Mouse (Mus musculus): ENCODE results near the gene Mybph.

The Mybph gene

GRCm38 (mm10) chr1:134184089-134184488, 9.2 kb upstream of the Mybph start:
- DNase-seq (ENCODE audit: low spot score in 2 of 2): no peak

- no peak for DNase-seq (ENCODE audit: low spot score in 2 of 2)
These were observed 5.0 kb upstream of the Mybph start for GRCm38 (mm10) chr1:134188217-134188616.

- peak in 1 of 2 experiments; percentile 58 for DNase-seq (ENCODE audit: low spot score in 2 of 2)
These were observed 4.1 kb upstream of the Mybph start for GRCm38 (mm10) chr1:134188989-134189729.

- no peak for DNase-seq (ENCODE audit: low spot score in 2 of 2)
These were observed 2.1 kb upstream of the Mybph start for GRCm38 (mm10) chr1:134191192-134191591.

GRCm38 (mm10) chr1:134192024-134192423, 1.2 kb upstream of the Mybph start:
- DNase-seq (ENCODE audit: low spot score in 2 of 2): no peak

- DNase-seq (ENCODE audit: low spot score in 2 of 2): no peak
These were observed 488 bp downstream of the Mybph start for GRCm38 (mm10) chr1:134193674-134194197.

- no peak for DNase-seq (ENCODE audit: low spot score in 2 of 2)
These were observed 1.2 kb downstream of the Mybph start for GRCm38 (mm10) chr1:134194298-134195022.

GRCm38 (mm10) chr1:134195117-134195516, 1.9 kb downstream of the Mybph start:
- DNase-seq (ENCODE audit: low spot score in 2 of 2): no peak

GRCm38 (mm10) chr1:134195571-134195970, 2.3 kb downstream of the Mybph start:
- no peak for DNase-seq (ENCODE audit: low spot score in 2 of 2)

- no peak for DNase-seq (ENCODE audit: low spot score in 2 of 2)
These were observed 2.7 kb downstream of the Mybph start for GRCm38 (mm10) chr1:134195979-134196378.

- peak; percentile 55 to 82 for DNase-seq (ENCODE audit: low spot score in 2 of 2)
These were observed 3.1 kb downstream of the Mybph start for GRCm38 (mm10) chr1:134196386-134196785.

GRCm38 (mm10) chr1:134197325-134197982, 4.2 kb downstream of the Mybph start:
- DNase-seq (ENCODE audit: low spot score in 2 of 2): no peak

GRCm38 (mm10) chr1:134198197-134198995, 5.1 kb downstream of the Mybph start:
- no peak for DNase-seq (ENCODE audit: low spot score in 2 of 2)

GRCm38 (mm10) chr1:134200481-134200880, 7.2 kb downstream of the Mybph start:
- no peak for DNase-seq (ENCODE audit: low spot score in 2 of 2)

GRCm38 (mm10) chr1:134200998-134201686, 7.9 kb downstream of the Mybph start:
- DNase-seq (ENCODE audit: low spot score in 2 of 2): no peak

GRCm38 (mm10) chr1:134201751-134202420, 8.6 kb downstream of the Mybph start:
- DNase-seq (ENCODE audit: low spot score in 2 of 2): peak in 1 of 2 experiments; percentile 58

- DNase-seq (ENCODE audit: low spot score in 2 of 2): no peak
These were observed 11.0 kb downstream of the Mybph start for GRCm38 (mm10) chr1:134204230-134204629.

- no peak for DNase-seq (ENCODE audit: low spot score in 2 of 2)
These were observed 12.2 kb downstream of the Mybph start for GRCm38 (mm10) chr1:134205296-134206018.

- DNase-seq (ENCODE audit: low spot score in 2 of 2): no peak
These were observed 12.8 kb downstream of the Mybph start for GRCm38 (mm10) chr1:134206085-134206484.
